Mouse (Mus musculus): ENCODE measurements around the gene Vmn2r32. TPM values are rescaled to one million over a fixed set of nuclear protein-coding genes. Genes with fewer than 3 reads are reported as not detected.
"Not testable (repeated sequence)": the region's sequence is repeated elsewhere in the genome, so short reads cannot be mapped to it uniquely, and the experiment has no call there.

The Vmn2r32 gene
- not detected in 2 replicates for polyA plus RNA-seq (2012; rRNA removed)

DNA sequence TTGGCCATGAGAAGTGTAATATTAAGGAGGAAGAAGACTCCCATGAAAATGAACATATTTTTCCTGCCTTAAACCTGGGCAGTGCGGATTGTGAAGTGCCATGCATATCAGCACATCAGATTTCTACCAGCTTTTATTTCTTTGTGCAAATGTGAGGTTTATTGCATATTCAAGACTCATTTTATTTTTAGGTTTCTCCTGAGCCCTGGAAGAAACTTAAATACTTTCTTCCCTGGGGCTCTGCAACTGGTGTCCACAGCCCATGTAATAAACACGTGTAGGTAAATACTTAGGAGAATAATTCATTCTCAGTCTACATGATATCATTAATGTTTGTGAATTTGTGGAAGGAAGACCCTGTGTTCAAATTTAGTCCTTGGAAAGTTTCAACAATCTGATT, at the start of gene Vmn2r32:
TSS of gene Vmn2r32 (minus strand) at position 101 of the 400 bp plus-strand sequence.
- DNase-seq (ENCODE audit: low spot score): not testable (repeated sequence)

Other genes with a start within 250 kb of the Vmn2r32 start
- 1.7 and 3.1 TPM in 2 replicates for gene Vmn2r29, start 232.7 kb downstream of the Vmn2r32 start, polyA plus RNA-seq (2012; rRNA removed)
- 4.1 and 5.7 TPM in 2 replicates for gene Gm45844, start 201.7 kb downstream of the Vmn2r32 start, polyA plus RNA-seq (2012; rRNA removed)
- 31.9 and 35.7 TPM in 2 replicates for gene Clcn4, start 179.2 kb downstream of the Vmn2r32 start, polyA plus RNA-seq (2012; rRNA removed)
- 0.01 TPM in 1 of 2 replicates, not detected in the other for gene Vmn2r30, start 142.4 kb downstream of the Vmn2r32 start, polyA plus RNA-seq (2012; rRNA removed)
- gene Gm45783, start 105.4 kb downstream of the Vmn2r32 start, polyA plus RNA-seq (2012; rRNA removed): not detected in 2 replicates
- gene Vmn2r31, start 80.3 kb downstream of the Vmn2r32 start, polyA plus RNA-seq (2012; rRNA removed): not detected in 2 replicates
- gene Vmn2r33, start 86.8 kb upstream of the Vmn2r32 start, polyA plus RNA-seq (2012; rRNA removed): not detected in 2 replicates
- gene Vmn2r34, start 209.5 kb upstream of the Vmn2r32 start, polyA plus RNA-seq (2012; rRNA removed): not detected in 2 replicates

Measured in urinary bladder, adult 2 months (tissue).